Mouse (Mus musculus): Measurements from ENCODE around the gene Tmem86b.

Tmem86b gene

DNA sequence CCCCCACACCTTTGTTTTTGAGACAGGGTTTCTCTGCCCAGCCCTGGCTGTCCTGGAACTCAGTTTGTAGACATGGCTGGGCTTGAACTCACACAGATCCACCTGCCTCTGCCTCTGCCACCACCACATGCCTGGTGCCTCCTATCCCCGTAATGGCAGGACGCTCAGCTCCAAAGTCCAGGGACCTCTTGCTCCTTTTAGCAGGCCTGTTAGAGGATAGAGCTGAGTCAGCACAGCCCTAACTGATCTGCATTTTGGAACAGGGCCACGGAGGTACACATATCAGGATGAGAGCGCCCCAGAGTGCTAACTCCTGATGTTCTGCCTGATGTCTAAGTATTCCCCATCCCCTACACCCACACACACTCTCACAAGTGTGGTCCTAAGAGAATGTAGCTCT, at the start of gene Tmem86b:
Tmem86b (minus strand) TSS at position 392 of the 400 bp plus-strand sequence.
- DNase-seq, result no peak

DNA sequence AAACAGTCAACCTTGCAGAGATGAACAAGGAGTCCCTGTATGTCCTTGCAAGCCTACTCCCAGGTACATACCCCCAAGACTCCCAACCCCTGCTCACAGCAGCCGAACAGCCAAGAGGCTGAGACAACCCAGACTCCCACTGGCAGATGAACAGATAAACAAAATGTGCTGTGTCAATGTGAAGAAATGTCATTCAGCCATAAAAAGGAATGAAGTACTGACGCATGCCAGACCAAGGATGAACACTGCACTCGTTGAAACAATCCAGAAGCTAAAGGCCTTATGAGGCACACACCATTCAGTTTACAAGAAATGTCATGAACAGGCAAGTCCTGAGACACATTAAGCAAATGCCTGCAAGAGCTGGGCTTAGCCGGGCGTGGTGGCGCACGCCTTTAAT, 44.0 kb upstream of the Tmem86b start:
- DNase-seq, result no peak

DNA sequence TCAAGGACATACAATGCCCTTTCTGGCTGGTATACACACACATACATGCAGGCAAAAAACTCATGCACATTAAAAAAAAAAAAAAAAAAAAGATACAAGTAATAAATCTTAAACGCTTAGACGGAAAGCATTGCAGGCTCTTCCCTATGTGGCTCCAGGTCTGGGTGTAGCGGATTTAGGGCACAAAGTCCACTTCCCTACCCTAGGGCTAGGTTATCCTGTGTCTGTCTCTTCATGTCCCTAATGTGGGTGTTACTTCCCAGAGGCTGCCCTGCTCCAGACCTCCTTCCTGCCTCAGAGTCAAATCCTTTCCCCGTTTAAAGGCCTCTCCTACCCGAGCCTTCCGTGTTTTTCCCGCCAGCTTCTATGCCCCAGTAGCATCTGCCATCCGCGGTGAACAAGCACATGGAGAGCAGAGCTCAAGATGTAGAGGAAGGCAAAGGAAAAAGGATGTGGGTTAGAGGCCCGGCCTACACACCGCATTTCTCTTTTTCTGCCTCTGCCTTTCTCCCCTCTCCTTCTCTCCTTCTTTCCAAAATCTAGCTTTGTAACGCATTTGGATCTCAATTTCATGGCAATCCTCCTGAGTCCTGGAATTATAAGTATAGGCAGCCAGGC, 43.0 kb upstream of the Tmem86b start:
- DNase-seq, result no peak

DNA sequence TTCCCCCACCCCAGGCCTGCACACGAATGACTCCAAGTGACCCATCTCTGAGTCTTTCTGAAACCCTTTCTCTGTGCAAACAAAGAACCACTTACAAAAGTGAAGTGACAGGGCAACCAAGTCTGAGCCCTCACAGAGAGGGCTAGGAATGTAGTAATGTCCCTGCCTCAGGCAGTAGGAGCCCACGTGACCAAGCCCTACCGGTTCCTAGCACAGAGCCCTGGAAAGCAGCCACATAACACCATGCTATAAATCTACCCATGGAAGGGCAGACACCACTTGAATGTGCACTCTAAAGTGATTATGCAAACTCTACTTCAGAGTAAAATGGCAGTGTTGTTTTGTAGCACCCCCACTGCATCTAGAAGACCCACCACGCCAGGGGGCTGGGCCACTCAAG, 40.7 kb upstream of the Tmem86b start:
- DNase-seq, result no peak

DNA sequence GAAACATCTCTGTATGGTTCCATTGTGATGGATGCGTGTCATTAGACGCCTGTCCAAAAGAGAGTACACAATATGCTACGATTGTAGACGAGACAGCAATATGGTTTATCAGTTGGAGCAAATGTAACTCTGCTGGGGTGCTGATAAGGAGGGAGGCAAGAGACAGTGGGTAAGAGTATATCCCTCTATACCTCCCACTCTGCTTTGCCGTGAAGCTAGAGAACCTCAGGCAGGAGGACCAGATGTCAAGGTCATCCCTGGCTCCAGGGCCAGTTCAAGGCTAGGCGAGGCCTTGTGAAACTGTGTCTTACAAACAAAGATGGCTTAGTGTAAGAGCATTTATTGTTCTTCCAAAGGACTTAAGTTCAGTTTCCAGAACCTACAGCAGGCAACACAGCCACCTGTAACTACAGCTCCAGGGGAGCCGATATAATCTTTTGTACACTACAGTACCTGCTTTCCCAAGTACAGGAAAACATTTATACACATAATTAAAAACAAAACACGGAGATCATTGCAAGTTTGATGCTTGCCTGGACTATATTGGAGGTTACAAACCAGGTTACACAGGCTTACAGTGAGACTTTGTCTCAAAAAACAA, 39.5 kb upstream of the Tmem86b start:
- no peak for DNase-seq

DNA sequence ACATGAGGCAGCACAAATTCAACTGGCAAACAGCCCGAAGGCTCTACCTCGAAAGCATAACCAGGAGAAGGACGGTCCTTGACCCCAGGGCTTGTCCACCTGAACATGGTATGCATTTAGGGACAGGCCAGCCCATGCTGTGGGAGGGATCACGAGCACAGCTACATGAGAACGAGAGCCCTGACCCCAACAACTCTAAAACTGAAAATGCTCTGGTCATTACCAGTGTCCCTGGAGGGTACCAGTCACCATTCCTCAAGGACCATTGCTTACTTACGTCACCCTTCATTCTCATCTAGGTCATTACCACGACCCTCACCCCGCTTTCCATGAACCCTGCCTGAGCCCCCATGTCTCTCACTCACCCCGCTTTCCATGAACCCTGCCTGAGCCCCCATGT, 37.9 kb upstream of the Tmem86b start:
- no peak for DNase-seq

DNA sequence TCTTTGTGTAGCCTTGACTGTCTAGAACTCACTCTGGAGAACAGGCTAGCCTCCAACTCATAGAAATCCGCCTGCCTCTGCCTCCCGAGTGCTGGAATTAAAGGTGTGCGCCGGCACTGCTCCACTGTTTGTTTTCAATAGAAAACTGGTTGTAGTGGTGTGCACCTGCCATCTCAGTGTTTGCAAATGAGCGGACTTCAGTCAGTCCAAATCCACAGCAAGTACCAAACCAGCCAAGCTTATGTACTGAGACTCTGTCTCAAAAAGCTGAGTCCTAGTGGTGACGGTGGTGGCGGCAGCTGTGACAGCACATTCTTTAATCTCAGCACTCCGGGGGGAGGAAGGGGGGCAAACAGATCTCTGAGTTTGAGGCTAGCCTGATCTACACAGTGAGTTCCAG, 37.3 kb upstream of the Tmem86b start:
- DNase-seq, result no peak

DNA sequence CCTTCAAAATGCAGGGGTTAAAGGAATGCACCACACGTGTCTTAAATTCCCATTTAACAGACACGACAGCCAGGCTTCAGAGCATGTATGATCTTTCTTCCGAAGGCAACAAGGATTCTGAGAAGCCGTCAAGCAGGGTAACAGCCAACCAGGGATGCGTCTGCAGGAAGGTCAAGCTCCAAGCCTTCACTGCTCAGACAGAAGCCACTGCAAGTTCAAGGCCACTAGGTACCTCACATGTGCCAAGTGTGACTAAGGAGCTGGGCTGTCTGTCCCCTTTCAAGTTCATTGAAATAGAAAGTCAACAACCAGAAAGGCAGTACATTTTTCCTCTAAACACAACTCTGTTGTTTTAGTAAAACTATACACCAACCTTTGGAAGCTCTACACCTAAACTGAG, 35.6 kb upstream of the Tmem86b start:
- DNase-seq, result no peak

DNA sequence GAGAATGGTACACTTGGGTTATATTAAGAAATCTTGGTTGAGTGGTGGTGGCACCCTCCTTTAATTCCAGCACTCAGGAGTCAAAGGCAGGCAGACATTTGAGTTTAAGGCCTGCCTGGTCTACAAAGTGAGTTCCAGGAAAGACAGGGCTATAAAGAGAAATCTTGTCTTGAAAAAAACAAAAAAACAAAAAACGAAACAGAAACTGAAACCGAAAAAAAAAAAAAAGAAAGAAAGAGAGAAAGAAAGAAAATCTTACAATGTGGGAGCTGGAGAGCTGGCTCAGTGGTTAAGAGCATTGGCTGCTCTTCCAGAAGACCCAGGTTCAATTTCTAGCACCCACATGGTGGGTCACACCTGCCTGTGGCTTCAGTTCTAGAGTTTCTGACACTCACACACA, 32.5 kb upstream of the Tmem86b start:
- no peak for DNase-seq

DNA sequence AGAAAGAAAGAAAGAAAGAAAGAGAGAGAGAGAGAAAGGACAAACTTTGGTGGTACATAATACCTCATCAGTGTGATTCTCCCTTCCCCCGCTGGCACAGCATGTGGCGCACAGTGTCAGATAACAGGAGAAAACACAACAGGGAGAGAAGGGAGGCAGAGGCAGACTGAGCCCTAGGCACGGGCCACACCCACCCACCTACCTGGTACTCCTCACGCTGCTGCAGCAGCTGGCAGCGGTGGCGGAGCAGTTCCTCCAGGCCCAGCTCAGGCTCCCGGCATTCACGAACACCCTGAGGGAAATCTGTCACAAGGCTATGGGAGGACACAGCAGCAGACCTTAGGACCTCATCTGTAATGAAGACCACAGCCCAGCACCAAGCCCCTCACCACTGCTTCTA, 32.0 kb upstream of the Tmem86b start:
- no peak for DNase-seq

DNA sequence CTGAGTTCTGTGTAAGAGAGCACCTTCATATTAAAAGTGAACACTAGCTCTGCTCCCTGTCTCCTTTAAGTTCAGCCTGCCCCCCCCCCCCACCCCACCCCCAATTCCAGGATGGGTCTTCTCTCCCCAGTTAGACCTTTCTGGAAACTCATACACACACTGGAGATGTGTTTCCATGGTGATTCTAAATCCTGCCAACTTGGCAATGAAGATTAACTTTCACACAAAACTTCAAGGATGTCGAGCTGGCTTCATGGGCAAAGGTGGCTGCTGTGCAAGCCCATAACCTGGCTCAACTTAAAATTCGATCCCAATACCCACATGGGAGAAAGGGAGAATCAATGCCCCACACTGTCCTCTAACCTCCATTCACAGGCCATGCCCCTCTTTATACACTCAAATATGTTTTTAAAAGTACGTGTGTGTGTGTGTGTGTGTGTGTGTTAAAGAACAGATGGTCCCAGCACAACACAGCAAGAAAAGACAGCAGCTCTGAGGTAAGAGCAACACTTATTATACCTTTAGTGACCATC, 28.8 kb upstream of the Tmem86b start:
- no peak for DNase-seq

DNA sequence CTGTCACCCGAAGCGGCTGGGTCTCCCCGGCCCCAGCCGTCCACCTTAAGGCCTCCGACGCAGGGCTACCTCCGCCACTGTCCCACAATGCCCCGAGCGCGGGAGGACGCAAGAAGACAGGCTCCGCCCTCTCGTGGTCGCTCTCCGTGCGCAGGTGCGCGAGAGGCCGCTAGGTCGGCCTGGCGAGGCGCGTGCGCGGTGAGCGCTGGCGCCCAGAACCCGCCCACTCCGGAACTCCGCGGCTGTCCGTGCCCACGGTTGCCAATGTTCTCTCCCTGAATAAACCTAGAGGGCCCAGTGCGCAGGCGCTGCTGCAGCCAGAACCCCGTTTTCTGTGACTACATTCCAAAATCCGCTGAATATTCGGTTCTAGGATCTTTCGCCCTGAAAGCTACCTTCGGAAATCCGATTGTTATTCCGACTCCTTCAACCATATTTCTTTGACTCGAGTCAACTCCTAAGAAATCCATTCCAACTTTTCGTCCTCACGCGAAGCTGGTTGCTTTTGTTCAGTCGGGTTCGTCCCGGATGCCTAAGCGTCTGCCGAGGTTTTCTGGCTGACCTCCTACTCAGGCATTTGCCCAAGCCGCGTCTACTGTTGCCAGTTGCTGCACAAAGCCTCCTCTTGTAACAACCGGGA, 27.8 kb upstream of the Tmem86b start, which contains the start of gene Ppp6r1:
Ppp6r1 (minus strand) TSS at position 108 of the 640 bp plus-strand sequence.
- DNase-seq, result peak; percentile 98

DNA sequence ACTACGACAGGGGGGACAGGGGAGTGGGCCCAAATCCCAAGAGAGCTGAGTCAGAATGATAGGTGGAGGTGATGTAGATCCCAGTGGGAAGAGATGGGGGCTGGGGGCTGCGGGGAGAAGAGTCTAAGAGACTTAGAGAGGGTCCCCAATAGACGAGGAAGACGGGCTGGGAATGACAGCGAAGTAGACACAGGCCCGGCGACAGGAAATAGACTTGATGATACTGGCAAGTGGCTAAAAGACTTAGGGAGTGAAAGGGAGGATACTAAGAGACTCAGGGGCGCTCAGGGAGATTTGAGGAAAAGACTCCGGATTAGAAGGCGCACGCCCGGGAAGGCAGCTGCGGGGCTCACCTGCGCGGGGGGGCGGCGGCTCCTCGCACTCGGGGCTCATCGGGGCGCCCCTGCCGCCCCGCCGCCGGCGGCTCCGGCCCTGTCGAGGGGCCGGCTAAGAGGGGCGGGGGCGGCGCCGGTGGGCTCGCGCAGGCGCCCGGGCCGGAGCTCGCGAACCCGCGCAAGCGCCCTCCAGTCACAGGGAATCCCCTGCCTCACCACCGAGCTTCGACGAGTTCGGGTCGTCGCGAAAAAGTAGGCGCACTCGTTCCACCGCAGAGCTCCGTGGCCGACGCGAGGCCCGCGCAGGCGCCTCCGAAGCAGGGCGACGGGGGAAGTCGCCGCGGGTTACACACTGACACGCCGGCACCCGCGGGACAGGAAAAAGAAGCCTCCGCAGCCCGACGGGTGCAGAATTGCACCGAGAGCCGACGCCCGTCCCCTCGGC, 27.1 kb upstream of the Tmem86b start:
- DNase-seq, result peak; percentile 43

DNA sequence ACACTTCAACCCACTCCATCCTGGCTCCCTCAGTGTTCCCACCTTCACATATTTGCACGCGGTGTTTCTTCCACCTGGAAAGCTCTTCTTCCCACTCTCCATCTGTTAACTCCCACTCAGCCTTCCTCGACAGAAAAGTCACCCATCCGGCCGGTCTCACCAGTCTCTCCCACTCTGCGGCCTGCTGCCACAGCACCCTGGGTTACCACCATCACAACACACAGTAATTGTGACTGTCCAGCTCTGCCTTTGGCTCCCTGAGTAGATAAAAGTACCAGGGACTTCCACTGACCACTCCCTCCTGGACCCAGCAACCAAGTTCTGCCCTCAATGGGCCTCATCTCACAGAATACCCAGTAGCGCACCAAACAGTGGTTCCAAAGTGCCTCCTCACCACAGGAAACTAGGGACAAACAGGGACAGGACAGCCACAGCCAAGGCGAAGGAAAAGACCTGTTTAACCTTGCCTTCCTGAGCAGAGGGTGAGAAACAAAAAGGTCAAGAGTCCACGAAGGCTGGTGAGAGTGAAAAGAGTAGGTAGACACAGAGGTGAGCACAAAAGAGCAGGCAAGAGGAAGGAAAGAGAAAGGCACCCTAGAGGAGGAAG, 26.4 kb upstream of the Tmem86b start:
- peak; percentile 22 for DNase-seq

DNA sequence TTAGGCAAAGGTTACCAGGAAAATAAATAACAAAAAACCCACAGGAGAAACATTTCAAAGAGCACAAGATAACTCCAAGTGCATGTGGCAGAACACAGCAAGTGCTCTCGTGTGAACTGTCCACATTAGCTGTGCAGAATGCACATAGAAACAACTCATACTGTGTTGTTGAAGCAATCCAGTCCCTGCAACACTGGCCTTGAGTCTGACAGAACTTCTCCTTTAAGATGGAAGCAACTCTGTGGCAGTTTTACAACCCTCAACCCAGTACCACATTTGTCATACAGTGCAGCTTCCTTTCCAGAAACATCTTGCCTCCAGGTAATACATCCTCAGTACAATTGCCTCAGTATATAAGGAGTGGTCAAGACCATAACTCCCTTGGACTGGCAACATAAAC, 25.6 kb upstream of the Tmem86b start:
- DNase-seq, result no peak

DNA sequence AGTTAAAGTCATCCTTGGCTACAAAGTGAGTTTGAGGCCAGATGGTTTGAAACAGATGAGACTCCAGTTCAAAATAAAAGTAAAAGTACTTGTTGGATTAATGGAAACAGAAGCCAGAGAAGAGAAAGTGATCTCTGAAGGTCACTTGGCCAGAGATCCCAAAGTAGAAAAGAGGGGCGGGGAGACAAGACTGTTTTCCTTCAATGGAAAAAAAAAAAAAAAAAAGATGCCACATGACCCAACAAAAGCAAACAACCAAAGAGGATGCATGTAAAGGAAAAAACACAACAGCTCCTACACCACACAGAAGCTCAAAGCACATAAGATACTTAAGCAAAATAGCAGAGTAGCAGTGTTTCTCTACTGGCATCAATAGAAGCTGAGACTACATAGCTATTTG, 24.7 kb upstream of the Tmem86b start:
- DNase-seq, result no peak

DNA sequence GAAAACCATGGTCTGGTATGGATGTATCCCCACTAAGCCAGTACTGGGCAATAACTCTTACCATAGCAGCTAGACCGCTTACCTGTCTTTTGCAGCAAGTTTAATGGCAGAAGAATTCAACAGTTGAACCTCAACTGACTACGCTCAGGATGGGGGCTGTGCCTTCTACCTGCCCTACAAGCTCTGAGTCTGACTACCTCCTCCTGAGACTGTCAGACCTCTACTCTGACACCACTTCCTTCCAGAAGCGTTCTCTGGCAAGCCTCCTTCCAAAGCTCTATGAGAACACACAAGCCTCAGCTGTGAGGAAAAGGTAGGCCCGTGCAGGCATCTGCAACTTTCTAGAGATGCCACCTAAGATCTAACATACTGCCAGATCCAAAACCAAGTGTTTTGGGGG, 24.2 kb upstream of the Tmem86b start:
- no peak for DNase-seq

DNA sequence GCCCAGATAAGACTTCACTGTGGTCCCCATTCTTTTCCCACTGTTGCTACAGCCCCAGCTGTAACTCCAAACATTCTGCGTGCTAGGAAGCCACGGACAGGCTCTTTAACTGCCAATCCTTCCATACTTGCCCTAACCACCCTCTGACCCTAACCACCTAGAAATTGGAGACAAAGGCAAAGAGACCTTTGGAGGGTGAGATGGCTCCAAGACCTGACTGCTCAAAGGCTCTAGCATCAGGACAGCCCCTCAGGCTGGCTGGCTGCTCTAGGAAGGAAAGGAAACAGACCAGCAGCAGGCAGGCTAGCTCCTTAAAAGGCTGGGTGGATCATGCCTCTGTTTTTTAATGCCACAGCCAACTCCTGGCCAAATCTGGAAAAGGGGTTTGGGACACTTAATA, 23.0 kb upstream of the Tmem86b start:
- DNase-seq, result no peak

DNA sequence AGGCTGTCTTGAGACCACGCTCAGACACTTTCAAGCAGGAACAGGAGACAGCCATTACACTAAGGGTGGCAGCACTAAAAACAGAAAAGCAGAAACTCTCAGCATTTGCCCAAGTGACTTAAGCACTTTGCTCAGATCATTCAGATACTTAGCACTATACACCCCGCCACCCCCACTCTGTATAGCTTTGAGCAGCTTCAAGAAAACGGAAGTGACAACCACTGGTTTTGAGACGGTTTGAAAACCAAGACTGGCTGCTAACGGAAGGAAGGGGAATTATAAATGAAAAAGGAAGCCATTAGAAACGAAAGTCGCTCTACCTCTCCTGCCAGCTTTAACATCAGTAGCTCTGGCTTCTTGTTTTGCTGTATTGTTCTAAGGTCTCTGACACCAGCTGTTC, 22.6 kb upstream of the Tmem86b start:
- DNase-seq, result no peak

DNA sequence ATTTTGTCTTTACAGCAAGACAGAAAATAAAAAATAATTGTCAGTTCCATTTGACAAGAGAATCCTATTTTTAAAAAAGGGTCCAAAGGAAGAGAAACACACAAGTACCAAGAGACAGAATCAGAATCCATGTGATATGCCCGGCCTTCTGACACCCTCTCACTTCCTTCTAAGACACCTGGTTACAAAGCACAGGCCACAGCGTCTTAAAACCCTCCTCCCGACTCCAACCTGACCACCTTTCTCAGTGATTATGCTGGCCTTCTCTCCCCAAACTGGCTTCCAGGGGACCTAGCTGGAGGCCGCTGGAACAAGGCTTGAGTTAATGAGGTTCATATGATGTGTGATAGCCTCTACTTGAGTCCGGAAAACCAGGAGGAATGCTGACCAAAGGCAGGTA, 22.1 kb upstream of the Tmem86b start:
- DNase-seq, result no peak

DNA sequence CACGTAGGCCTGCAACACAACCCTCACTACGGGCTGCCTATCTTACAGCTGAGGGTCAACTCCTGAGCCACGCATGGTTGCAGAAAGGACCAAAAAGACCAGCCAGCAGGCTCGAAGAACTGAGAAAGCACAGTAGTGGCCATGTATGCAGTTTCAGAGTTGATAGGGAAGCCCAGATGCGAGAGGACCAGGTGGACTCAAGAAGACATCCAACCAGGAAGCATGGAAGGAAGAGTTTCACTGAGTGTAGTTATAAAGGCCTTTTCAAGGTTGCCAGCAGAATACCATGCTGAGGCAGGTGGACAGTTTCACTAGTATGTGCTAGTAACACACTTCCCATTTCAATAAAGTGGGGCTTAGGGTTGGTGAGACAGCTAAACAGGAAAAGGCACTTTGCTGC, 21.5 kb upstream of the Tmem86b start:
- no peak for DNase-seq

DNA sequence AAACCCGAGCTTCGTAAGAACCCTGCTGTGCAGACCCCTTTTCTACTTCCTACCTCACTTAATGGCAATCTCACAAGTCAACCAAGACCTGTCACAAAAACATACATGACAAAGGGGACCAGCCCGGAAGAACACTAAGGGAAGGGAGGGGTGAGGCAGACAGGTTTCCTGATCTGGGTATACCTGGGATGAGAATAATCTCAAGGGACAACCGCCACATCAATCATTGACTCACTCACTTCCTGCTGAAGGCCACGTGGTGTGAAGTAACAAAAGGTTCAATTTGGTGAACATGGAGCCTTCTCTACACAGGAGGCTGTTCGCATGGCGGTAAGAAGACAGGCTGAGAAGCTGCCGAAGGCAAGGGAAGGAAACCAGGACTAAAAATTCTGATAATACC, 20.4 kb upstream of the Tmem86b start:
- no peak for DNase-seq

DNA sequence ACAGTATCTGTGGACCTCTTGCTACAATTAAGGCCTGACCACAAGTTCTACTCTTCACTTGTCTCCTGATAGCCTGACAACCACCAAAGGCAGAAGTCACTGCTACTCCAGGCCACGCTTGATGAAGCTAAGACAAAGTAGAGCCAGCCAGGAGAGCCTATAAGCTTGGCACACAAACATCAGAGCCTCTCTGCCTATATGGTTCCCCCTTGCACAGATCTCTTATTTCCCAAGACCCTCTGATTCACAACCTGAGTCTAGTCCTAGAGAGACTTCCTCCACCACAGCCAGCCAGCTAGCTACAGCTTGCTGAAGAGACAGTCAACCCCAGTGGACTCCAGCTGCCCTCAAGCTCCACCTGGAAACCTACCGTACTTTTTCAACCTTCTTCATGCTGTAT, 16.8 kb upstream of the Tmem86b start:
- DNase-seq, result no peak
